Mouse (Mus musculus) heart, adult 9 months (tissue): Measurements from ENCODE around the gene Mpzl1.

Experiments
- DNase-seq, 2 experiments: peaks; one replicate each; pipeline ENCODE4 v3.0.0; 2022; ENCODE audit warnings: low spot score in 2 of 2

Mpzl1 gene

DNA sequence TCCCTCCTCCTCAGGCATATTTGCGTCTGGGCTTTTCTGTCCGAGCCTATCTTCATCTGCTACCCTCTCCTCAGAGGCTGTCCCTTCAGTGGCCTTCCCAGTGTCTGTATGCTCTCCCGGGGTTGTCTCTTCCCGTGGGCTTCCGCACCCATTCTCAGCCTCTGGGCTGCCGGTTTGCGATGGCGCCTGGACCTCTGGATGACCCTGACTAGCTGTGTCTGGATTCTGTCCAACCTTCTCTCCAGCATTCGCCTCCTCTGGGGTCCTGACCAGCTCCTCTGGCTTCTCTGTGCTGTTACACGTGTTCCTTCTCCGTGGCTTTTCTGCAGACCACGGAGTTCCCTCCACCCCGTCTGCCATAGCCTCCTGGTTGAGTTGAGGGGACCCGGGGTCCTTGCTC lies 21.1 kb upstream of the Mpzl1 start:
- DNase-seq, result no peak

DNA sequence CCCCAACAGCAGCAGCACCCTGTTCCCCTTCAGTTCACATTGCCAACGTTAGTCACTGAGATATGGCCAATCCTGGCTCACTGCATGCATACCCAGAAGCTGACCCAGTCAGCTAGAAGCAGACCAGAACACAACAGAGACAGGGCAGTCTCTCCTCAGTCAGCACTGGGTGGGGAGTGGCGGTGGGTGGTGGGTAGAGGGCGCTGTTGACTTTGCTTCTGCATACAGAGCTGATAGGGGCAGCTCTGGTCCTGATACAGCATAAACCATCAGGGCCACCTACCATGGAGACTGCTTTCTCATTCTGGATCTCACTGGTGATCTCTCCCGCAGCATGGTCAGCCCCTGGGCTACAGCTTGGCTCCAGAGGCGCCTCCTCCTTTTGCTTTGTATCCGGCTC lies 20.7 kb upstream of the Mpzl1 start:
- DNase-seq, result no peak

DNA sequence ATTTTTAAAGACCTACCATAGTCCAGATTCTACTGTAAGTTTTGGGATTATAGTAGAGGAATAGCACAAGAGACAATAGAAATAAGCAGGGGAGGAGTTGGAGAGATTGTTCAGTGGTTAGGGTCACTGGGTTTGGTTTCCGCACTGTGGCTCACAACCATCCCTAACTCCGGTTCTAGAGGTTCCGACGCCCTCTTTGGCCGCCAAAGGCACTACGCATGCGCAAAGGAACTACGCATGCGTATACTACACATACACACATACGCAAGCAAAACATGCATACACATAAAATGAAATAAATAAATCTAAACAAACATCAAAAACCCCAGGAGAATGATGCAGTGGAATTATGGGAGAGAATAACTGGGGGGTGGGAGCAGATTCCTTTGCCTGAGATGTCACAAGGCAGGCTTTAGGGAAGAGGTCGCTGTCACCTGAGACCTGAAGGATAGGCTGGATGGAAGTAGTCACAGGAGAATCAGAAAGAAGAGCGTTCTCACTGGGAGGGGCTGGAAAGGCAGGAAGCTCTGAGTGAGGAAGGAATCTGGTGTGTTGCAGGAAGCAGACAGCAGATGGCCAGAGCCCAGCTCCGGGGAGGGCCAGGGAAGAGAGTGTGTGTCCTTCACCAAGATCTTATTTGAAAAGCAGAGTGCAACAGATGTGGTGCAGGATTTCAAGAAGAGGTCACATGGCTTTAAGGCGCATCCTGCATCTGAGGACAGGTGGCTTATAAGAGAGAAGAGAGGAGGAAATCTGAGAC lies 19.0 kb upstream of the Mpzl1 start:
- no peak for DNase-seq

DNA sequence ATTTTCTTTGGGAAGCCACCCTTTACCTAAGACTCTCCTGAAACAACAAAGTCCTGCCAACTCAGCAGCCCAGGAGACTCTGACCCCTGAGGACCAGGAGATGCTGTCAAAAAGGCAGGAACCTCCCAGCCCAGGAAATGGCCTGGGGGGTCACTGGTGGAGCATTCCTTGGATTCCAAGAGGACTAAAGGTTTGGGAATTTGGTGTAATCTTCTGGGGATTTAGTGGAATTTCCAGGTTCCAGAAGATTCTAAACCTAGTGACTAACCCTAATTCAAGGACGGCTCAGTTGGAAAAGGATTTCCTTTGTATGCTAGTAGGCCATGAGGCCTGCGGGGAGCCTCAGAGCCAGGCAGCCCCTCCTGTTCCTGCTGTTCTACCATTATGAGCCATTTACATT lies 18.2 kb upstream of the Mpzl1 start:
- no peak for DNase-seq

DNA sequence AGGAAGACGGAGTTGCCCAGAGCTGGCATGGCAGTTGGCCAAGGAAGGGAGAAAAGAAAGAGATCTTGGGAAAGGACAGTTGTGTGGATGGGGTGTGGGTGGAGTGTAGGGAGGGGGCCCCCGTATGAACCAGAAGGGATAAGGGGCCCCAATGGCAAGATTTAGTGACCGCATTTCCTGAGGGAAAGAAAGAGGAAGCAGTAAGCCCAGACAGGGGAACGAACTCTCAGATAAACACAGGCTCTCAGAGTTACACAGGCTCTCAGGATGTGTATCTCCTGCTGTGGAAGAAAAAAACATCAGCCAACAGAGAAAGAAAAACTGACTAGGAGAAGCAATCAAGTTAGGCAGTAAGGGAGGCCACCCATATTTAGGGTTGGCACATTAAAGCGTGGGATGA lies 16.8 kb upstream of the Mpzl1 start:
- no peak for DNase-seq

DNA sequence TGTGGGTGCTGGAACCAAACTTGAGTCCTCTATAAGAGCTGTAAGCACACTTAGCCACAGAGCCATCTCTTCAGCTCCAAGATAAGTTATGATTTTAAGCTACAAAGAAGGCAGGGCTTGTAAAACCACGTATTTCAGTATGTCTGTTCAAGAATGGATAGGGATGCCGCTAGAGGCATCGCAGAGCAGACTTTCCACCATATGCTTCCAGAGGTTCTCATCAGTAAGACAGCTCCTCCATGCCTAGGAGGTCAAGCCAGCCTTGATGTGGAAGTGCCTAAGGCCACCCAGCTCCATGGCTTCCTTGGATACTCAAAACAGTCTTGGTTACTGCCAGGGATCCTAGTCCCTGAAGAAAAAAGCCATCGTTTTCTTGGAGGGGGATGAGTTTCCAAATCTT lies 10.8 kb upstream of the Mpzl1 start:
- no peak for DNase-seq

DNA sequence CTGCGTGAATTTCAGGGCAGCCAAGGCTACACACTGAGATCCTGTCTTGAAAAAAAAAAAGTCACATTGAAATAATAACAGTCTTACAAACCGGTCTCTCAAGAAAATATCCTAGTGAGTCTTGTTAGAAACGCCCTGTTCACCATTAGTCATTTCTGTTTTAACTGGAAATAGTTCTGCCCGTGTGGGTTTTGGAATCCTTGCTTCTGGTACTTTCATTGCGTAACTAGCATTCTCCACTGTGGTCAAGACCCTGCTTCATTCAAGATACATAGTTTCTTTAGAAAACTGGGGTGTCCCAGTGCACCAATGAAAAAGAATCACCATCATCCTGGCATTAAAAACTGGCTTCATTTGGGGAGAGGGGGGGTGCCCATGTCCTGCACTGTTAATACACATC lies 9.4 kb upstream of the Mpzl1 start:
- no peak for DNase-seq

DNA sequence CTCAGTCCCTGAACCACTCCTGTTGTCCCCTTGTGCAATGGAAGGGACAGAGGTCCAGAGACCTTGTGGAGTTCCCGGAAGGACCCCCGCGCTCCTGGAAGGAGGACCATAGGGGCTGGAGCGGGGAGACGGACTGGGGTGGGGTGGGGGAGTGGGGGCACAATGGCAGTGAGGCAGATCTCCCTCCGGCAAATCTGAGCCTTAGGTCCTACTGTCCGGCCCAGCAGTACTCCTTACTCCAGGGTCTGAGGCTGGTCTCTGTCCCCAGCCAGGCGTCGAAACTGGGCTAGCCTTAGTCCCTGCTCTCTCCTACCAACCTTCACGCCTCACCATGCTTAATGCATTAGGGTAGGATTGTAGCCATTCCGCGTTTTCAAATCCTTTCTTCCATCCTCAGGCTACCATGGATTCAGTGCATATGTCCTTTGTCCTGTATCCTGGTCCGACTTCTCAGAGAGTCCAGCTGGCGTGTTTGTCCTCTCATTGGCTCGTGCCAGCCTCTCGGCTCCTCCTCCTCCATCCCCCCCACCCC lies 8.5 kb upstream of the Mpzl1 start:
- DNase-seq, result peak; percentile 61 to 65

DNA sequence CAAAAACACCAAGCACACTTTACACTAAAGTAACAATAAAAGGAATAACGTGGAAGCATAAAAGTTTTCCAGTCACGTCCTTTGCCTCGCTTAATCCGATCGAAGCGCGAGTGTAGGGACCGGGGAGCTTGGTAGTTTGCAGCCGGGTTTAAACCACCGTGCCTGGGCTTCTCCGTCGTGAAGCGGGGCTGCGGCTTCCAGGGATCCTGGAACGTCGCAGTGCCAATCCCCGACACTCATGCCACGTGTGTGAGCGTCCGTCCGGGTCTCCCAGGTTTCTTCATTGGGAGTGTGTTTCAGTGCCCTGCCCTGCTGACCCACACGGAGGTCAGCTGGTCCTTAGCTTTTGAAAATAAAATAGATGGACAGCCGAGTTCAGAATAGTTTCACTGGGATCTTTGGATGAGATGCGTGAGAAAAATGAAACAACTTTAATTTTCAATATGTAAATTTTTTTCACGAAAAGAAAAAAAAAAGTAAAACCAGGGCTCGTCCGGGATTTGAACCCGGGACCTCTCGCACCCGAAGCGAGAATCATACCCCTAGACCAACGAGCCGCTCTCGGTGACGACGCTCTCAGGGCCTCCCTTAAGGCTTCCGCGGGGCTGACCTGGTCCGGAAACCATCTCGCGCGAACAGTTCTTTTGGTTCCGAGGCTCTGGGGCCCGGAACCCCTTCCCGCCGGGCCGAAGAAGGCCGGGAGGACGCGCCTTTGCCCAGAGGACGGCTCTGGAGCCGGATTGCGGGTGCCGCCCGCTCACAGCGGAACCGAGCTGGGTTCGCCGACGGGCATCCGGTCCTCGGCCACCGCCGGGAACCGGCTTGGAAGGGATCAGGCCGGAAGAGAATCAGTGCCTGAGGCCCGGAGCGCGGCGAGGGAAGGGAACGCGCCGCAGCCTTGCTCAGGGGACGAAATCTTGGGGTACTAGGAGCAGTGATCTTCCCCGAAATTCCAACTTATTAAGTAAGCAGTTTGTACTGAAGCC lies 7.7 kb upstream of the Mpzl1 start:
- DNase-seq, result peak; percentile 88 to 91

DNA sequence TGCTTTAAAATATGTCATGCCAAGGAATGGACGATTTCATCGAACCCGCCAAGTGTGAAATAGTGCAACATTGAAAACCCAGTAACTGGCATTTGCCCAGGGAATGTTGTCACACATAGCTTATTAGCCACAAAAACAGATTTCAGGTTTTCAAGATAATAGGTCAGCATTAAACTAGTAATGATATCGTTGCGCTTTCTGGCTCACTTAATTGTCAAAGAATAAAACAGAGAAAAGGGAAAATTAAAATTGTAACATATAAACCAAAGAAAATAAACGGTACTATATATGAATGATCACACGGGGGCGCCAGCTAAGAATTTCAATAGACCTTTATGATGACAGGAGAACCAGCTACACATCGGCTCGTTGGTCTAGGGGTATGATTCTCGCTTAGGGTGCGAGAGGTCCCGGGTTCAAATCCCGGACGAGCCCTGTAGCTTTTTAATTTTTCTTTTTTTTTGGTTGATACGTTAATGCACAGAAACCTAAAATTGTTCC lies 7.0 kb upstream of the Mpzl1 start:
- peak; percentile 63 to 83 for DNase-seq

DNA sequence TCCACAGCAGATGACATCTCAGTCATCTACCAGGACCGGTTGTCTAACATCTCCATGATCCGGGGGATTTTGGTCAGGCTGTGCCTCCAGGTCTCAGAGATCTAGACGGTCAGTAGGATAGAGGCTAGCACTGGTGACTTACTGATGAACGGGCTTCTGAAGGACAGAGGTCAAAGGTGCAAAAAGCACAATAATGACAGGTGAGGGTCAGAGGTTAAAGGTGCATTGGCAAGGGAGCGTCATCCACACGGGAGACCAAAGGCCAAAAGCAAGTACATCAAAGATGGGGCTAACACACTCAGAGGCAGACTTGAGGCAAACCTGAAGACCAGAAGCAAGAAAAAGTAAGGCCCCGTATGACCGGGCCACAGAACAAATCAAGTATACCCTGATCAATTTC lies 2.0 kb upstream of the Mpzl1 start:
- DNase-seq, result no peak

DNA sequence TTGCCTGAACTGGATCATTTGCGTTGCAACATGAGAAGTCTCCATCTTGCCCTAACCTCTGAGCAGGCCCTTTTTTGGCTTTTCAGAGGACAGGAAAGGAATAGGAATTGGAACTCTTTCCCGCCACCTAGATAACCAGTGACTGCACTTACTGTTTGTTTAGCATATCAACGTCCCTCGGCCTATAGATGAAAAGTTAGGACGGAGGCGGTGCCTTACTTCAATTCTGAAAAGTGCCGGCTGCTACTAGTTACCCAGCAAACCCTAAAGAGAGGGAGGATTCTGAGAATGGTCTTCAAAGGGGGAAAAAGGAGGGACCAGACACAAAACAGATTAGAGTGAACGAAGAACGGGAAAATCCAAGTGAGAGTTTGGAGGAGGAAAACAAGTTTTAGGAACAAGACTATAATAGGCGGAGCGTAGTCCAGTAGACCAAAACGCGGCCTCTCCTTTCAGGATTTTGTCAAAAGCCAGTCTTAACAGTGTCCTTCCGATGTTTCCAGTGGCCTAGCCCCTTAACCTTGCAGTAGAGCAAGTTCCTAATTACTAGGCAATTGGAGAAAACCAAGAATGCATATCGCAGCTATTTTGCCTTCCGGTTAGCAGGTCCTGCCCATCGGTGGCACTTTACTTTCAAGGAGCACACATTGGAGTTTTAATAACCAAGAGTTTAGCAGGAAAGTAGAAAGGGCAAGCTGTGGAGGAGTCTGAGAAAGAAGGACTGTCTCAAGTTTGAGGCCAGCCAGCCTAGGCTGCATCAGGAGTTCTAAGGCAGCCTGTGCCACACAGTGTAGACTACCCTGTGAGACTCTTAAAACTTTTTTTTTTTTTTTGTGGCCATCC lies 938 bp upstream of the Mpzl1 start:
- no peak for DNase-seq

DNA sequence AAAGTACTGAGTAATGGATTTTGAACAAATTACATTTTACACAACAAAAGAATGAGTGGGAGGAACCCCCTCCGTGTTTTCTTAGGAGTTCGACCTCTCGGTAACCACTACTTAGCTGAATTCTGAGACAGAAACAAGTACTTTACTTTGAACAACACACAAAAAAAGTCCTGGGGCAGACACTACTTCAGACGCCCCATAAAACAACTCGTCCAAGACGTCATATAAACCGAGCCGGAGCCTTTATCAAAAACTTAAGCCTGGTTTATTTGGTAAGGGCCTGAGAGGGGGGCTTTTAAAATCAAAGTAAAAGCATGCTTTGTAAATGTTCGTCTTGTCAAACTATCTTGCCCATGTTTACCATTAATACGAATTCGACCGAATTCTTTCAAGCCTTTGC lies 993 bp downstream of the Mpzl1 start:
- no peak for DNase-seq

DNA sequence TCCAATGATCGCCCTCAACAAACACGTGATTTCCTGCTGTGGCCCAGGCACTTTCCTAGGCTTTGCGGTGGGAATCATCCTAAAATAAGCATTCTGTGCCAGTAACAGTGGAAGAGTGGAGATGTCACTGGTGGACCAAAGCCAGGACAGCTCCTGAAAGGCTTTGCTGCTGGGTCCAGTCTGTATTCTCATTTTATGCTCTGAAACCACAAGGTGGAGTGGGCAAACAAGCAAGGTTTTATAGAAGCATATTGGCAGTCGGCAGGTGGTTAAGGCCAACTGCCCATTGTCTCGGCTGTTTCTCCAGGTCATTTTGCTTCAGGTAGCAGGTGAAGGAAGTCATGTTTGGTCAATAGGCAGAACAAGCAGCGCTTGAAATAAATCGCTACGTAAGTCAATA lies 3.2 kb downstream of the Mpzl1 start:
- DNase-seq, result no peak

DNA sequence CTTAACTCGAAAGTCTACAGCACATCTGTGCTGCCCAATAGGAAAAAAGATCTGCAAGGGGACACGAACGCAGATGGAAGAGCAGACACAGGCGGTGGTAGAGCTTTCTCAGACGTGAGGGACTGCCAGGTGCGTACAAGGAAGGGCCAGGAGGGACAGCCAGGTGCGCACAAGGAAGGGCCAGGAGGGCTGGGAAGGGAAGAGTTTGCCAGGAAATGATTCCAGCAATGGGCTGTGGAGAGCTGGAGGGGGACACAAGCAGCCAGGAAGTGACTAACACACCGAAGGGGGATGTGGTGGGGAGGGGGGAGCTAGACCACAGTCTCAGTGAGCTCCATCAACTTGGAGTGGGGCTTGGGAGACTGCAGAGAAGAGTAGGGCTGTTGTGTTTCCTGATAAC lies 4.4 kb downstream of the Mpzl1 start:
- no peak for DNase-seq

DNA sequence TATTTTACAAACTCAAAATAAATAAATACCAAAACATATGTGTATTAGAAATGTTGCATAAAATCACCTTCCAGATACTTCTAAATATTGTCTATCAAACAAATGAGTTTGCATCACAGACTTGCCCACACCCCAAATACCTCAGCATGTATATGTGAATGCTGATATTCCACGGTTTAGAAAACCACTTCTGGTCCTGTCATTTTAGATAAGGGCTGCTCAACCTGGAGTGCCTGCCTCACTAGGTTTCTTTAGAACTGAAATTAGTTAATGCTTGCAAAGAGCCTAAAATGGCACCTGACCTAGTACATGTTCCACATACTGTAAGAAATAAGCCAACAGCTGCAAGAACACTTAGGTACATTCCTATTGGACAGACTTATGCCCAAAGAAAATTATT lies 5.7 kb downstream of the Mpzl1 start:
- DNase-seq, result no peak

DNA sequence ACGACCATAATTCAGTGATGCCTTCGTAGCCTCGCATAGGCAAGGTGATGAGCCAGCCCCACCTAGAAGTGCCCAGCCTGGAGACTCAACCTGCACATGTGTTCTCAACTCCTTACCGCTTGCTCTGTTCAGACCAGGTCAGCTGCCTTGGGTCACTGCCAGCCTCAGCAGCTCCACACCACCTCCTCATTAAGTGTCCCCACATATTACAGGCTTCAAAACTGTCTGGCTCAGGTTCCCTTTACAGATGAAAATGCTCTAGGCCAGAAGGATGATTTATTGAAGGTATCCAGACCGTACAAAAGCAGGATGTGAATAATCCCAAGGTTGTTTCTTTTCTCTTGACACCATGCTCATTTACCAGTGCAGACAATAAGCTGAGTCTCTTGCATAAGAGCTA lies 8.4 kb downstream of the Mpzl1 start:
- DNase-seq, result no peak

DNA sequence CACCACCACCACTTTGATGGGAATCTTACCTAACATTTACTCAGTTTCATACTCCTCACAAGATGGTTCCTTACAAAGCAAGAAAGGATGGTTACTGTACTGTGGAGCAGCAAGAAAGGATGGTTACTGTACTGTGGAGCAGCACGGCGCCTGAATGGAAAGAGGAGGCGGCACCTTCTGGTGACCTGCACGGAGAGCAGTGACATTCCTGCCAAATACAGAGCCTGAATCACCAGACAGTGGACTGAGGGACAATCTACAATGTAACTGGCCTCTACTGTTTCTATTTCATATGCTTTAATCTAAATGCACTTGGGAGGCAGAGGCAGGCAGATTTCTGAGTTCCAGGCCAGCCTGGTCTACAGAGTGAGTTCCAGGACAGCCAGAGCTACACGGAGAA lies 9.3 kb downstream of the Mpzl1 start:
- DNase-seq, result no peak

DNA sequence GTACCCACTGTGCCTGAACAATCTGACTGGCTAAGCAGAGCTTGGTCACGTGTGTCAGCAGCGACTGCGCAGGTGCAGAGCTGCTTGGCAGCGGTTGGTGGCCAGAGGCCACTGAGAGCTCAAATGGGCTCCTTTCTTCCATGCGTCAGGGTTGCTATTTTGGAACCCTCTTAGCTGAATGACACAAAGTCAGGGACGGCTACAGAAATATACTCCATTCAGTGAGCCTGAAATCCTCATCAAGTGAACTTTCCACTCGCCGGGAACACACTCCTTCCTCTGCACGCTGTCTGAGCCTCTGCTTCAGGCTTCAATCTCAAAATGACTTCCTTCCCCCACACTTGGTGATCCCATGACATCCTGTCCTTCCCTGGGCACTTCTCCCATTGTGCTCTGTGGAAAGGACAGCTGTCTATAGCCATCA lies 16.1 kb downstream of the Mpzl1 start:
- DNase-seq, result peak; percentile 78 to 82

DNA sequence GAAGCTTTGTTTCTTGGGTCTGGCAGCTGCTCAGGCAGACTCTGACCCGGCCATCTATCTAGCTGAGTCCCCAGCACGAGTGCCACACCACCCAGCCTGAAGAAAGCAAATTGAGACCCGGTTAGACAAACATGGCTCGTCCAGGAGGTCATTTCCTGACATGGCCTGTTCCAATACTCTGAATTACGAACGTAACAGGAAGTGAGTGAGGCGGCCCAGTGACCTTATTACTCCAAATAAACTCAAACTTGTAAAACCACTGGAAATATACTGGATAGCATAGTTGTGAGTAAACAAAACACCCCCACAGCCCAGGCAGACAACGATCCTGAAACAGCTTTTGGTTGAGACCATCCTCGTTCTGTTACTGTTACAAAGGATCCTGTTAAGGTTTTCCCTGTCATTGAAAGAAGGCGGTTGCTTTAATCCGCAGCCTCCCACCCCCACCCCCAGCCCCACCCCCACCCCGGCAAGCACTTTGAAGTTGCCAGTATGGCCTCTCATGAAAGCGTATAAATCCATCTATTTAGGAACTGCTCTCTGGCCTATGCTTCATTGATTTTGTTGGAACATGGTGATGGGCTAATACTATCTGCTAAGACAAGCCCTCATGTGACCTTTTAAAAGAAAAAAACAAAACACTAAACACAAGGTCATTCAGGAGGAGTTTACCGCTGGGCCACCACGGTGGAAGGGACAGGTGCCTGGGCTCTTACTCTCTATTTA lies 17.0 kb downstream of the Mpzl1 start:
- DNase-seq, result peak; percentile 54 to 58

DNA sequence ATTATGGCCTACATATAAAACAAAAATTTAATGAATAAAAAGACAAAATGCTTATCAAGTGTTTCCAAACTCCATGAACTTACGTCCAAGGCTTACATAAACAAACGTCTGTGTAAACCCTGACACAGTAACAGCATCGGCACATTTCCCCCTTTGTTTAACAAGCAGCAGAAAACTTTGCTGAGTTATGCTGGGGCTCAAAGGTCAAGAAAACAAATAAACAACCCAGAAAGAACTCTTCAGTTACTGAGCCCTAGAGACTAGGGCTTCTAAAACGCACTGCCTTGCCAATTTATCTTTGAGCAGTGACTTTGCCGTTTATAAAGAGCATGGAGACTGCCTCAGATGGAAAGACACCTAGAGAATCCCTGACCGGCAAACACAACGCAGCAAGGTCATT lies 17.7 kb downstream of the Mpzl1 start:
- DNase-seq, result no peak
